Comparison of ENCODE assay signal across 8 mouse cellular contexts in genomic region chr19:7264088-7264765, GRCm38 (mm10). TPM values are rescaled to one million over a fixed set of nuclear protein-coding genes. Genes with fewer than 3 reads are reported as not detected.
DNase-seq lines count a peak whose midpoint lies in the region; ATAC-seq and TF ChIP-seq lines count a peak whose summit lies in the region.

No protein-coding gene starts in this region.

- H3K27ac ChIP-seq in intestine, embryonic 14.5 days (ENCODE audit: low read depth), result 0 out of 2 replicates have a peak overlapping the region, but pooled peaks have one; percentile 33
- H3K27ac ChIP-seq in limb, embryonic 15.5 days, result peak overlapping the region; percentile 94
- no peak overlapping the region for H3K27ac ChIP-seq in testis, adult 2 months (ENCODE audit: control insufficient read depth, insufficient read depth, low read depth, low read length)

- no peak overlapping the region for H3K4me3 ChIP-seq in intestine, embryonic 14.5 days (ENCODE audit: low read depth, low read length)
- H3K4me3 ChIP-seq in limb, embryonic 15.5 days, result no peak overlapping the region
- H3K4me3 ChIP-seq in testis, adult 2 months (ENCODE audit: control insufficient read depth, low read depth, low read length), result no peak overlapping the region

- 19% methylated on average over 9 of the region's 9 CpGs for WGBS in intestine, embryonic 14.5 days
- WGBS in limb, embryonic 15.5 days, result 9% methylated on average over 9 of the region's 9 CpGs

- H3K27me3 ChIP-seq in intestine, embryonic 14.5 days (replicated peaks; ENCODE audit: control insufficient read depth, insufficient read depth, low read length), result no peaks in the 10 kb centered on the region
- no peaks in the 10 kb centered on the region for H3K27me3 ChIP-seq in limb, embryonic 15.5 days
- no peaks in the 10 kb centered on the region for H3K27me3 ChIP-seq in testis, adult 2 months (ENCODE audit: control insufficient read depth, insufficient read depth, low read length)

- H3K36me3 ChIP-seq in intestine, embryonic 14.5 days (ENCODE audit: control insufficient read depth, insufficient read depth, low read length), result no peaks in the 10 kb centered on the region
- H3K36me3 ChIP-seq in limb, embryonic 15.5 days, result no peaks in the 10 kb centered on the region
- H3K36me3 ChIP-seq in testis, adult 2 months (ENCODE audit: control insufficient read depth, insufficient read depth, low read length), result no peaks in the 10 kb centered on the region

- TF ChIP-seq POLR2A in testis, adult 2 months (IDR thresholded peaks at IDR 0.05; ENCODE audit: control insufficient read depth, low read depth, low read length), result no peak

- peak; percentile 62; the same call in 1 of the 2 replicates for TF ChIP-seq CTCF in testis, adult 2 months (IDR thresholded peaks at IDR 0.05; ENCODE audit: control insufficient read depth, insufficient read depth, insufficient replicate concordance, low read depth, low read length)

- no peaks in the 10 kb centered on the region for H3K9me3 ChIP-seq in intestine, embryonic 14.5 days (ENCODE audit: control insufficient read depth, low read length)
- no peaks in the 10 kb centered on the region for H3K9me3 ChIP-seq in limb, embryonic 15.5 days

- peaks cover 40% of the 10 kb centered on the region for H3K4me1 ChIP-seq in intestine, embryonic 14.5 days (replicated peaks; ENCODE audit: control insufficient read depth, insufficient read depth, low read length)
- peaks cover 43% of the 10 kb centered on the region for H3K4me1 ChIP-seq in limb, embryonic 15.5 days
- H3K4me1 ChIP-seq in testis, adult 2 months (ENCODE audit: control insufficient read depth, insufficient read depth, low read length), result peaks cover 22% of the 10 kb centered on the region

- H3K4me2 ChIP-seq in intestine, embryonic 14.5 days (ENCODE audit: low read length), result no peak overlapping the region
- 0 out of 2 replicates have a peak overlapping the region, but pooled peaks have one; percentile 15 for H3K4me2 ChIP-seq in limb, embryonic 15.5 days

- ATAC-seq in intestine, embryonic 14.5 days (replicated peaks; ENCODE audit: low FRiP score, low TSS enrichment, low read depth), result 0 out of 2 replicates have a peak, but pooled peaks have one; percentile 24
- ATAC-seq in limb, embryonic 15.5 days (ENCODE audit: insufficient number of reproducible peaks, low FRiP score, low TSS enrichment, low read depth), result no peak

- H3K9ac ChIP-seq in intestine, embryonic 14.5 days (ENCODE audit: low read length), result no peak overlapping the region
- H3K9ac ChIP-seq in limb, embryonic 15.5 days, result no peak overlapping the region

- peak; percentile 90 for DNase-seq in 3T3-L1 (ENCODE audit: low read depth, low spot score)
- DNase-seq in adipocyte (ENCODE audit: low spot score), result peak; percentile 82
- peak; percentile 92 for DNase-seq in embryo, embryonic 10 days (ENCODE audit: low spot score)
- DNase-seq in gastrocnemius, postnatal 25 days, result peak; percentile 57
- DNase-seq in intestine, embryonic 14.5 days (ENCODE audit: low spot score), result peak; percentile 95
- DNase-seq in neural tube, embryonic 10.5 days (ENCODE audit: extremely low spot score, low spot score), result peak; percentile 88

RNA-seq across cellular contexts. Expression of gene Rcor2, which starts 2.9 kb away (rescaled TPM):
- 1 to 10 TPM; 2.6 to 4.2 TPM for total RNA-seq in gastrocnemius, postnatal 25 days (2021)
- polyA plus RNA-seq in intestine, embryonic 14.5 days (2014; fragmentation: Nextera tagmentation; extraction: Ambion mirVana), result 8.9 and 11.1 TPM in 2 replicates
- polyA plus RNA-seq in limb, embryonic 15.5 days (2015; fragmentation: Nextera tagmentation; extraction: Ambion mirVana), result 16.9 TPM in 2 replicates
- polyA plus RNA-seq in testis, adult 2 months (2012; rRNA removed), result 3.6 and 4.1 TPM in 2 replicates

RNA-seq across cellular contexts. Expression of gene Naa40, which starts 23.2 kb away (rescaled TPM):
- 10 to 100 TPM in 1 of 2 experiments, 1 to 10 TPM in 1; 8.3 to 13.0 TPM for total RNA-seq in gastrocnemius, postnatal 25 days (2021)
- 67.4 and 73.0 TPM in 2 replicates for polyA plus RNA-seq in intestine, embryonic 14.5 days (2014; fragmentation: Nextera tagmentation; extraction: Ambion mirVana)
- polyA plus RNA-seq in limb, embryonic 15.5 days (2015; fragmentation: Nextera tagmentation; extraction: Ambion mirVana), result 43.4 and 45.0 TPM in 2 replicates
- polyA plus RNA-seq in testis, adult 2 months (2012; rRNA removed), result 61.5 and 69.3 TPM in 2 replicates

RNA-seq across cellular contexts. Expression of gene Cox8a, which starts 46.8 kb away (rescaled TPM):
- 100 to 1,000 TPM; 101 to 120 TPM for total RNA-seq in gastrocnemius, postnatal 25 days (2021)
- polyA plus RNA-seq in intestine, embryonic 14.5 days (2014; fragmentation: Nextera tagmentation; extraction: Ambion mirVana), result 1,241 and 1,347 TPM in 2 replicates
- polyA plus RNA-seq in limb, embryonic 15.5 days (2015; fragmentation: Nextera tagmentation; extraction: Ambion mirVana), result 676 and 682 TPM in 2 replicates
- polyA plus RNA-seq in testis, adult 2 months (2012; rRNA removed), result 117 and 148 TPM in 2 replicates

RNA-seq across cellular contexts. Expression of gene Otub1, which starts 58.1 kb away (rescaled TPM):
- 10 to 100 TPM; 48.4 to 48.5 TPM for total RNA-seq in gastrocnemius, postnatal 25 days (2021)
- 205 and 224 TPM in 2 replicates for polyA plus RNA-seq in intestine, embryonic 14.5 days (2014; fragmentation: Nextera tagmentation; extraction: Ambion mirVana)
- 183 and 197 TPM in 2 replicates for polyA plus RNA-seq in limb, embryonic 15.5 days (2015; fragmentation: Nextera tagmentation; extraction: Ambion mirVana)
- polyA plus RNA-seq in testis, adult 2 months (2012; rRNA removed), result 49.4 and 49.9 TPM in 2 replicates
